15 mouse cellular contexts compared by ENCODE assay signal in genomic region chr2:71843316-71843715, GRCm38 (mm10). TPM values are rescaled to one million over a fixed set of nuclear protein-coding genes. Genes with fewer than 3 reads are reported as not detected.
DNase-seq lines count a peak whose midpoint lies in the region; ATAC-seq lines count a peak whose summit lies in the region.
"Had no signal": no experiment of that assay in that cellular context is flagged by ENCODE, and none has a peak within 500 bp of the region (broad histone marks: within the 10 kb centered on the region; RNA-seq: fewer than 3 reads in every experiment).

No protein-coding gene starts in this region.

- H3K27ac ChIP-seq in heart, embryonic 11.5 days (ENCODE audit: low read depth, low read length), result no peak overlapping the region
- H3K27ac ChIP-seq: liver, embryonic 15.5 days; midbrain, embryonic 13.5 days; neural tube, embryonic 15.5 days had no signal

- WGBS in heart, embryonic 11.5 days (ENCODE audit: insufficient replicate concordance), result 67% methylated on average over 9 of the region's 9 CpGs

- H3K4me1 ChIP-seq in heart, embryonic 11.5 days (ENCODE audit: control insufficient read depth, insufficient read depth, low read length), result no peaks in the 10 kb centered on the region
- H3K4me1 ChIP-seq: liver, embryonic 15.5 days; midbrain, embryonic 13.5 days; neural tube, embryonic 15.5 days had no signal

- no peak overlapping the region for H3K4me3 ChIP-seq in heart, embryonic 11.5 days (ENCODE audit: low read depth, low read length)
- H3K4me3 ChIP-seq: erythroblast, embryonic 14.5 days; liver, embryonic 15.5 days; midbrain, embryonic 13.5 days; neural tube, embryonic 15.5 days had no signal

- H3K4me2 ChIP-seq in heart, embryonic 11.5 days, result no peak overlapping the region
- H3K4me2 ChIP-seq: liver, embryonic 15.5 days; midbrain, embryonic 13.5 days; neural tube, embryonic 15.5 days had no signal

- peak; percentile 94 for DNase-seq in heart, adult 11 months
- DNase-seq in testis, postnatal 14 days (ENCODE audit: low spot score), result peak; percentile 19
- DNase-seq in testis, postnatal 10 days (ENCODE audit: low spot score), result no peak
- DNase-seq in kidney, postnatal 10 days, result no peak
- DNase-seq in urinary bladder, postnatal 14 days (ENCODE audit: low spot score), result no peak
- DNase-seq in layer of hippocampus, adult 18-20 months (ENCODE audit: low spot score in 2 of 2), result no peak
- DNase-seq: cerebellum, postnatal 36 days; kidney, adult 18-20 months had no signal

- H3K36me3 ChIP-seq in heart, embryonic 11.5 days (ENCODE audit: control insufficient read depth, insufficient read depth, low read length), result peaks cover 15% of the 10 kb centered on the region
- H3K36me3 ChIP-seq: liver, embryonic 15.5 days; neural tube, embryonic 15.5 days had no signal

- no peak for ATAC-seq in heart, embryonic 11.5 days (replicated peaks; ENCODE audit: insufficient number of reproducible peaks, low FRiP score, low TSS enrichment)
- peak; percentile 68 for ATAC-seq in monocyte, adult 5-6 weeks (replicated peaks; ENCODE audit: insufficient number of reproducible peaks, low FRiP score, low TSS enrichment, poor library complexity, severe bottlenecking)
- ATAC-seq: midbrain, embryonic 13.5 days; Patski had no signal

- H3K27me3 ChIP-seq in heart, embryonic 11.5 days (ENCODE audit: control insufficient read depth, insufficient read depth, low read length), result no peaks in the 10 kb centered on the region
- H3K27me3 ChIP-seq: liver, embryonic 15.5 days; midbrain, embryonic 13.5 days; neural tube, embryonic 15.5 days; Patski had no signal

- H3K9me3 ChIP-seq in heart, embryonic 11.5 days (replicated peaks; ENCODE audit: control insufficient read depth, low read length), result no peaks in the 10 kb centered on the region
- H3K9me3 ChIP-seq: liver, embryonic 15.5 days; midbrain, embryonic 13.5 days; neural tube, embryonic 15.5 days had no signal

- no peak overlapping the region for H3K9ac ChIP-seq in heart, embryonic 11.5 days (ENCODE audit: low read depth, low read length)
- H3K9ac ChIP-seq: liver, embryonic 15.5 days; midbrain, embryonic 13.5 days; neural tube, embryonic 15.5 days had no signal

RNA-seq across cellular contexts. Expression of gene Pdk1, which starts 29.7 kb away (rescaled TPM):
- polyA plus RNA-seq in heart, embryonic 11.5 days (2014; fragmentation: Nextera tagmentation; extraction: Ambion mirVana), result 104 and 112 TPM in 2 replicates
- total RNA-seq in monocyte, adult 5-6 weeks (2017), result 13.6 to 21.8 TPM (median 21.5 TPM) in 3 replicates
- total RNA-seq in layer of hippocampus, adult 18-20 months (2021), result 10 to 100 TPM; 36.9 to 41.9 TPM

Comparison
In these comparisons a context has a peak if more than half of its experiments do, and no peak if none do; other contexts are left out.
1. DNase-seq: peak in heart, adult 11 months (single experiment) and testis, postnatal 14 days (single experiment); none in testis, postnatal 10 days (single experiment), kidney, postnatal 10 days (single experiment), urinary bladder, postnatal 14 days (single experiment) and layer of hippocampus, adult 18-20 months (0 of 2).